Mouse (Mus musculus) thymus, adult 2 months (tissue): ENCODE measurements at regions not wholly inside any gene's neighbourhood (a gene's known extent, or its start where the extent isn't known, plus 50 kb on each side); places are given as distances from the start of the nearest gene placed in this dataset.

ENCODE experiments used
- DNase-seq: peaks from one replicate; pipeline ENCODE4 v3.0.0; 2021
- H3K27ac ChIP-seq: fragments of 200-500 bp; 2 replicates; pipeline ENCODE4 v1.5.1; 2012; ENCODE audit warnings: low read length, control low read depth; ENCODE audit not compliant: control insufficient read depth, insufficient read depth
- H3K27me3 ChIP-seq: fragments of 200-500 bp; 2 replicates; pipeline ENCODE4 v1.6.1; 2012; ENCODE audit warnings: mild to moderate bottlenecking, low read length, moderate library complexity, mixed read lengths; ENCODE audit not compliant: control insufficient read depth, insufficient read depth
- H3K36me3 ChIP-seq: fragments of 200-500 bp; 2 replicates; pipeline ENCODE4 v1.6.1; 2012; ENCODE audit warnings: mild to moderate bottlenecking, low read length, moderate library complexity; ENCODE audit not compliant: control insufficient read depth, insufficient read depth
- H3K4me1 ChIP-seq: fragments of 200-500 bp; replicated peaks from 2 replicates; pipeline ENCODE4 v1.6.1; 2012; ENCODE audit warnings: low read length; ENCODE audit not compliant: control insufficient read depth, insufficient read depth
- H3K4me3 ChIP-seq: fragments of 200-500 bp; 2 replicates; pipeline ENCODE4 v1.5.1; 2012; ENCODE audit warnings: mild to moderate bottlenecking, low read length, control low read depth, moderate library complexity; ENCODE audit not compliant: control insufficient read depth, insufficient read depth
- CTCF ChIP-seq: fragments of 200-500 bp; IDR thresholded peaks from 2 replicates; pipeline ENCODE4 v1.5.1; 2012; ENCODE audit warnings: mild to moderate bottlenecking, control low read depth, low read length, moderate library complexity, borderline replicate concordance; ENCODE audit not compliant: control insufficient read depth, poor library complexity, insufficient read depth; ENCODE audit errors: extremely low read depth
- POLR2A ChIP-seq: fragments of 200-500 bp; IDR thresholded peaks from 2 replicates; pipeline ENCODE4 v1.6.1; 2012; ENCODE audit warnings: mild to moderate bottlenecking, low read length, control low read depth, moderate library complexity; ENCODE audit not compliant: control insufficient read depth, poor library complexity, insufficient read depth; ENCODE audit errors: extremely low read depth
- WGBS: fragments of 180-500 bp; shearing (Covaris S2); methylation state at CpG from one replicate; pipeline ENCODE4 v1.1.7; 2018; 5-methylcytosine and 5-hydroxymethylcytosine counted together

DNA sequence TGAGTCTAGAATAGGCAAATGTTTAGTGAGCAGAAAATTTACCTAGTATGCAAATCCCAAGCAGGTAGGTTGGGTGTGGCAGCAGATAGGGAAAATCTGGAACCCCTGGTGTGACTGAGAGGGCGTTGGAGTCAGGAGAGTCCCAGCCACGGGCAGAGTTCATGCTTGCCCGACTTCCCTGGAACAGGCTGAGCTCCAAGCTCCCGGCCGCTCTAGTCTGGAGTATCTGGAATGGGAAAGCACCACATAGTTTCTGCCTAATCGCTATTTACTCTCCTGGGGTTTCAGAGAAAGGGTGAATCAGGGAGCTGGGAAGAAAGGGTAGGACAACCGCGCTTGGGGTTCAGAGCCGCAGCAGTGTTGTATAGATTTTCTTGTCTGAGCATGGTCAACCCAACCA, 65.8 kb upstream of the Epcam start:
- TF ChIP-seq POLR2A (no peak), CTCF (no peak)
- DNase-seq, result no peak
- 98% methylated on average over 9 of the region's 9 CpGs for WGBS

DNA sequence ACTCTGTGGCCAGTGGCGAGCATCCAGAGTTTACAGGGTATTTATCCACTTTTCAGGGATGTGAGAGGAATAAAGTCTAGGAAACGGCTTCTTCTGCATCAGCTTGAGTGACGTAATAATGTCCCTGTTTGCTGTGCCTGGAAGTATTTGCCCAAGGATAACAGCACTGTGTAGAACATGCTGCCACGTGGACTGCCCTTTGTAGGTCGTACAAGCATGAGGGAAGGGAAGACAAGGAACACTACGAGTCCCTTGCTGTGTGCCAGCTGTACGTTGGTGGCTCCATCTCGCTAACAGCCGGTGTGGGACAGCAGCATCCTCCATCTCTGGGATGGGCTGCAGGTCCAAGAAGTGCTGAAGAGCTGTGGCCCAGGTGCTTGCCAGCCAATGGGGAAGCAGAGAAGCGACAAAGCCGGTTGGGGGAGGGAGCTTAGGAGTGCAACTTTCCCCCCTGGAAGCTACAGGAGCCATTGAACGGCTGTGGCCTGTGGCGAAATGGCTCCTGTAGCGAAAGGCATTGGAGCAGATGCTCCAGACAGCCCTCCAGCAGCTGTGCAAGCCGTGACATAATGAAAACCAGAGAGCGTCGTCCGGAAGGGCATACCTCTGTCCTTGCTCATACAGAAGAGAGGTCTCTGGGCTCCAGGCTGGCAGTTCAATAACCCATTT, 65.0 kb upstream of the Epcam start:
- TF ChIP-seq CTCF, result no peak
- no peak for TF ChIP-seq POLR2A
- Histone ChIP-seq H3K36me3 (no peaks in the 10 kb centered on the region), H3K27me3 (no peaks in the 10 kb centered on the region), H3K27ac (no peak overlapping the region), H3K4me3 (no peak overlapping the region), H3K4me1 (no peaks in the 10 kb centered on the region)
- WGBS, result 94% methylated on average over 18 of the region's 18 CpGs
- DNase-seq, result no peak

More for the DNA sequence above, 65.8 kb upstream of the Epcam start:
- Histone ChIP-seq H3K27ac (no peak overlapping the region), H3K36me3 (no peaks in the 10 kb centered on the region), H3K27me3 (no peaks in the 10 kb centered on the region), H3K4me3 (no peak overlapping the region), H3K4me1 (no peaks in the 10 kb centered on the region)

DNA sequence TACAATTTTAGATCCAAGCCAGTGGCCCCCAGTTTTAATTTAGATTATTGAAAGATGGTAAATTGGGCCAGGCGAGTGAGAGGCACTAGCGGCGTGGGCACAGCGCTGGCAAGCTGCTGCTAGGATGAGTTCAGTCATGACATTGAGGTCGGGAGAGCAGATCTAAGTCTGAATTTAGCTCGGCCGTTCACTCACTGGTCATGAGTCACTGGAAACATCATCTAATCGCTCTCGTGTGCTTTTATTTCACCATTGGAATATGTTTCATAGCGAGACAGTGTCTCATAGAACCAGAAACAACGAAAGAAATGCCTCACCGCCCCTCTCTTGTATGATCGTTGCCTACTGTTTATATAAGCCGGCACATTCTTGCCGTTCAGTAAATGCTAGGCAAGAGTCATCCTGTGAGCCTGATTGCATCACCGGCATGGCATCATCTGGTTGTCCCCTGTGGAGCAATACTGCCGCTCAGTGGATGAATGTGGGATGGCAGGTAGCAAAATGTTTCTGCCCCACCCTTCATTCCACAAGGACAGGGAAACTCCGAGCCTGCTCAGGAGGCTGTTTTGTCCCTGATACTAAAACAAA, 64.3 kb upstream of the Epcam start:
- no peak overlapping the region for H3K4me3 ChIP-seq

DNA sequence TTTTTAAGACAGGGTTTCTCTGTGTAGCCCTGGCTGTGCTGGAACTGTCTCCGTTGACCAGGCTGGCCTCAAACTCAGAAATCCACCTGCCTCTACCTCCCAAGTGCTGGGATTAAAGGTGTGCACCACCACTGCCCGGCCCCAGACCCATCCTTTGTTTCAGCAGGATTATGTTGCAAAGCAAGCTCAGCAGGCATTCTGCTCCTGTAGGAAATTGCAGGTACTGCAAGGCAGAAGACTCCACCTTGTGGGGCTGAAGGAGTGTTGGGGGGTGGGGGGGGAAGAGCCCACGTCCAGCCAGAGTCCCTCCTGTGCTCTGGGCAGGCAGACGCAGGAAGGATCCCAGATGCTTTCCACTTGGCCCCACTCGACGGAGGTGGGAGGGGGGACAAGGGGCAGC, 52.2 kb upstream of the Epcam start:
- Histone ChIP-seq H3K36me3 (no peaks in the 10 kb centered on the region), H3K27ac (no peak overlapping the region), H3K27me3 (no peaks in the 10 kb centered on the region), H3K4me1 (no peaks in the 10 kb centered on the region), H3K4me3 (no peak overlapping the region)
- no peak for DNase-seq
- 88% methylated on average over 6 of the region's 6 CpGs for WGBS
- TF ChIP-seq CTCF (no peak), POLR2A (no peak)

More for the DNA sequence above, 64.3 kb upstream of the Epcam start:
- WGBS, result 40% methylated on average over 18 of the region's 18 CpGs
- peak; percentile 91 for DNase-seq
- no peaks in the 10 kb centered on the region for H3K4me1 ChIP-seq
- no peak overlapping the region for H3K27ac ChIP-seq
- TF ChIP-seq POLR2A (no peak), CTCF (peak; percentile 82; the same call in 1 of the 2 replicates)
- no peaks in the 10 kb centered on the region for H3K27me3 ChIP-seq
- H3K36me3 ChIP-seq, result no peaks in the 10 kb centered on the region

DNA sequence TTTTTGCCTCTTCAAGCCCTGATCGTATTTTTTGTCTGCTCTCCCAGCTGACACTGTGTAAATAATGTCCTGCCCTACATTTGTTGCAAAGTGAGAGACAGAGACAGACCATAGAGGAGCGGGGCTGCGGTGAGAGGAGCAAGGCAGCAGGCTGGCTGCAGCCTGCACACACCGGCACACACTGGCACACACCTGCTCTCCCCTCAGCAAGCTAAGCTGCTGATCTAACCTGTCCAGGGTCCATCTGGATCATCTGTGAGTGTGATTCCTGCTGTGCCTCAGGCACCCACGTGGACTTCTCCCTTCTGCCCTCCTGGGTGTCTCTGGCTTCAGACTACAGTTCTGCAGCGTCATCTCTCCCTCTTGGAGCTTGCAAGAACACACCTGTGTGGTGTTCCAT, 50.4 kb upstream of the Epcam start:
- TF ChIP-seq POLR2A (no peak), CTCF (no peak)
- DNase-seq, result no peak
- WGBS, result 72% methylated on average over 6 of the region's 6 CpGs
- H3K4me1 ChIP-seq, result no peaks in the 10 kb centered on the region
- no peak overlapping the region for H3K27ac ChIP-seq
- H3K27me3 ChIP-seq, result no peaks in the 10 kb centered on the region
- H3K36me3 ChIP-seq, result no peaks in the 10 kb centered on the region
- H3K4me3 ChIP-seq, result no peak overlapping the region
